Mouse (Mus musculus): ENCODE results near the gene Abcc2. TPM values are rescaled to one million over a fixed set of nuclear protein-coding genes. Genes with fewer than 3 reads are reported as not detected.

The Abcc2 gene
- polyA plus RNA-seq, 1 experiment from 2014 or later: 5.1 TPM

- H3K9ac ChIP-seq (ENCODE audit: low read depth, low read length): no peak overlapping the region
- no peaks in the 10 kb centered on the region; the same call in none of the 2 replicates for H3K36me3 ChIP-seq (ENCODE audit: control insufficient read depth, insufficient read depth, low read length)
- H3K27me3 ChIP-seq (replicated peaks; ENCODE audit: control insufficient read depth, insufficient read depth, low read length): no peaks in the 10 kb centered on the region
- H3K4me2 ChIP-seq: no peak overlapping the region
- no peaks in the 10 kb centered on the region for H3K9me3 ChIP-seq (ENCODE audit: control insufficient read depth, low read length)
- 77% methylated on average over 2 of the region's 2 CpGs for WGBS
- H3K27ac ChIP-seq (ENCODE audit: low read depth, low read length): no peak overlapping the region
- ATAC-seq (replicated peaks; ENCODE audit: low FRiP score) (no peak), DNase-seq (ENCODE audit: low spot score) (no peak)
- H3K4me1 ChIP-seq (replicated peaks; ENCODE audit: control insufficient read depth, insufficient read depth, low read length): peaks cover 11% of the 10 kb centered on the region
- H3K4me3 ChIP-seq (ENCODE audit: low read depth, low read length): no peak overlapping the region
Observed at GRCm38 (mm10) chr19:43754237-43754636, 27.8 kb upstream of the Abcc2 start.

DNA sequence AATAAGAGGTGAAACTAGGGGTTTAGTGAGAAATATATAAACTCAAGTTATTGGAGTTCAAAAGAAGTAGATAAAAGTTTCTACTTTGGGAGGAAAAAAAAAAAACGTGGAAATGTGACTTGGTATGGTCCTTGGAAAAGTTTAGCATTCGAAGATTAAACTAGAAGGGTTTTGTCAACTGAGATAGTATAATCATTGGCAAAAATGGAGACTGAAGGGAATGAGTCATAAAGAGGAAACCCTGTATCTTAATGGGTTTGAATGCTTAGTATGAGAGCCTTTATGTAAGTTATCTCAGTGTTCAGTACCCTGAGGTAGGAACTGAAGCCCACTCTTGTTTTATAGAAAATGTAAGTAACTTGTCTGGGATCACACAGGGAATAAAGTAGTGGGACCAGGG is 27.1 kb upstream of the Abcc2 start:
- DNase-seq (ENCODE audit: low spot score) (no peak), ATAC-seq (replicated peaks; ENCODE audit: low FRiP score) (no peak)
- WGBS: 61% methylated on average over 2 of the region's 2 CpGs
- Histone ChIP-seq H3K27me3 (replicated peaks; ENCODE audit: control insufficient read depth, insufficient read depth, low read length) (no peaks in the 10 kb centered on the region), H3K36me3 (ENCODE audit: control insufficient read depth, insufficient read depth, low read length) (no peaks in the 10 kb centered on the region; the same call in 1 of the 2 replicates), H3K9ac (ENCODE audit: low read depth, low read length) (no peak overlapping the region), H3K9me3 (ENCODE audit: control insufficient read depth, low read length) (no peaks in the 10 kb centered on the region), H3K4me3 (ENCODE audit: low read depth, low read length) (no peak overlapping the region), H3K4me1 (replicated peaks; ENCODE audit: control insufficient read depth, insufficient read depth, low read length) (peaks cover 11% of the 10 kb centered on the region), H3K4me2 (no peak overlapping the region), H3K27ac (ENCODE audit: low read depth, low read length) (no peak overlapping the region)

DNA sequence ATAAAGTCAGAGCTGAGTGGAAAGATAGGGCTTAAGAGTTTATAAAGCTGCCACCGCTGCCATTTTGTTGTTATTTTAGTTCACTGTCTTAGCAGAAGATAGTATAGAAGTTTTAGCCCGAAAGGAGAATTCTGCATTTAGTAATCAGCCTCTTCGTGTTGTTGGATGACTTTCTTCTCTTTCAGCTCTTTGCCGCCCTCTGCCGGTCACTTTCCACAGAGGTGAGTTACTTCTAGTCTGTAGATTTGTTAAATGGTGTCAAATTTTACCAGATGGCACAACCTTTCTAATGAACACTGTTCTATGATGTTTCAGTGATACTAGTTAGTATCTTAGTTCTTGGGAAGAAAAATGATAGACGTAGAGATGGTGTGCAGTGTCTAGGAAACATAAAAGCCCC is 21.5 kb upstream of the Abcc2 start:
- H3K27me3 ChIP-seq (replicated peaks; ENCODE audit: control insufficient read depth, insufficient read depth, low read length): no peaks in the 10 kb centered on the region
- no peak overlapping the region for H3K9ac ChIP-seq (ENCODE audit: low read depth, low read length)
- H3K36me3 ChIP-seq (ENCODE audit: control insufficient read depth, insufficient read depth, low read length): peaks cover 2% of the 10 kb centered on the region; the same call in 1 of the 2 replicates
- H3K9me3 ChIP-seq (ENCODE audit: control insufficient read depth, low read length): no peaks in the 10 kb centered on the region
- DNase-seq (ENCODE audit: low spot score): peak; percentile 62
- H3K4me2 ChIP-seq: no peak overlapping the region
- WGBS: 24% methylated on average over 6 of the region's 6 CpGs
- no peak overlapping the region for H3K27ac ChIP-seq (ENCODE audit: low read depth, low read length)
- H3K4me3 ChIP-seq (ENCODE audit: low read depth, low read length): no peak overlapping the region
- no peaks in the 10 kb centered on the region for H3K4me1 ChIP-seq (replicated peaks; ENCODE audit: control insufficient read depth, insufficient read depth, low read length)
- no peak for ATAC-seq (replicated peaks; ENCODE audit: low FRiP score)

DNA sequence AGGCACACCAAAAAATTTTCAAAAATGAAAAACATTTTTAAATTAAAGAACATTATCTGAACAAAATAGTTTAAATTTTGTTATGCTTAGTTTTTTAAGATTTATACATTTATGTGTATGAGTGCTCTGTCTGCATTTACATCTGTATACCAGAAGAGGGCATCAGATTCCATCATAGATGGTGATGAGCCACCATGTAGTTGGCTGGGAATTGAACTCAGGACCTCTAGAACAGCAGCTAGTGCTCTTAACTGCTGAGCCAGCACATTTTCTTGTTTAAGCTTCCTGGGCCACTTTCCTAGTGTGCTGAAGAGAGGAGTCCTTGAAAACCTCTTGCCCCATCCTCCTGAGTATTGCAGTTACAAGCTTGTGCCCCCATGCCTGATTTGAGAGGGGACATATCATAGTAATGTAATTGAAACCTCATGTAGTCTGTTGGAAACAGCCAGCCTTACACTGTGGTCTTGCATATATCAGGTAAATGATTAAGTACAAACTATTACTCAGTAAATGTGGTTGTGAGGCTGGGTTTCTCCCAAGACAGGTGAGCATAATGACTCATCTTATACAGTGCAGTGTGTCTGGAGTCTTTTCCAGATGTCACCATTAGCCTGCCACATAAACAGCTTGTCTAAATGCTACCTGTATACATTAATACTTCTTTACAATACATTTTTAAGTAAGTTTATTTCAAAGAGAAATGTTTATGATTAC is 20.3 kb upstream of the Abcc2 start:
- Histone ChIP-seq H3K4me3 (ENCODE audit: low read depth, low read length) (no peak overlapping the region), H3K4me2 (no peak overlapping the region), H3K9me3 (ENCODE audit: control insufficient read depth, low read length) (no peaks in the 10 kb centered on the region), H3K4me1 (replicated peaks; ENCODE audit: control insufficient read depth, insufficient read depth, low read length) (no peaks in the 10 kb centered on the region), H3K36me3 (ENCODE audit: control insufficient read depth, insufficient read depth, low read length) (peaks cover 2% of the 10 kb centered on the region; the same call in 1 of the 2 replicates), H3K9ac (ENCODE audit: low read depth, low read length) (no peak overlapping the region), H3K27me3 (replicated peaks; ENCODE audit: control insufficient read depth, insufficient read depth, low read length) (no peaks in the 10 kb centered on the region), H3K27ac (ENCODE audit: low read depth, low read length) (no peak overlapping the region)
- ATAC-seq (replicated peaks; ENCODE audit: low FRiP score) (no peak), DNase-seq (ENCODE audit: low spot score) (no peak)

- peaks cover 2% of the 10 kb centered on the region; the same call in 1 of the 2 replicates for H3K36me3 ChIP-seq (ENCODE audit: control insufficient read depth, insufficient read depth, low read length)
- H3K27ac ChIP-seq (ENCODE audit: low read depth, low read length): no peak overlapping the region
- H3K4me1 ChIP-seq (replicated peaks; ENCODE audit: control insufficient read depth, insufficient read depth, low read length): no peaks in the 10 kb centered on the region
- no peaks in the 10 kb centered on the region for H3K27me3 ChIP-seq (replicated peaks; ENCODE audit: control insufficient read depth, insufficient read depth, low read length)
- no peak overlapping the region for H3K4me2 ChIP-seq
- no peaks in the 10 kb centered on the region for H3K9me3 ChIP-seq (ENCODE audit: control insufficient read depth, low read length)
- H3K9ac ChIP-seq (ENCODE audit: low read depth, low read length): no peak overlapping the region
- DNase-seq (ENCODE audit: low spot score) (no peak), ATAC-seq (replicated peaks; ENCODE audit: low FRiP score) (no peak)
- H3K4me3 ChIP-seq (ENCODE audit: low read depth, low read length): no peak overlapping the region
- 74% methylated on average over 2 of the region's 2 CpGs for WGBS
Observed at GRCm38 (mm10) chr19:43762410-43762809, 19.6 kb upstream of the Abcc2 start.

DNA sequence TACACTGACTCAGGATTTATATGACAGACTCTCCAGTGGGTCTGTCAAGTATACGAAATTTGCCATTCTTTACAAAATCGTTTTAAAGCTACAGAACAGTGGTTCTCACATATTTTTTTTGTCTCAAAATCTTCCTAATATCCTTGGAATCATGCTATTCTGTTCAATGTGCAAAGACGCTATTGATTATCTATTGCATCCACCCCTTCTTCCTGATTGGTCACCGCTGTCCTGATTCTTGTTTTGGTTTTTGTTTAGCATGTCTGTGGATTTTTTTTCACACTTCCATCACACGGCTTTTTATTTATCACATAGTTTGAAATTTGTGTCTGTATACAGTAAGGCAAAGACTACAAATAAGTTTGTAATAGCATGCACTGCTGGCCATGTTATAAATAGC is 15.5 kb upstream of the Abcc2 start:
- H3K36me3 ChIP-seq (ENCODE audit: control insufficient read depth, insufficient read depth, low read length): 0 out of 2 replicates have a peak, but pooled peaks cover 2% of the 10 kb centered on the region
- H3K27ac ChIP-seq (ENCODE audit: low read depth, low read length): no peak overlapping the region
- no peak overlapping the region for H3K9ac ChIP-seq (ENCODE audit: low read depth, low read length)
- no peak overlapping the region for H3K4me2 ChIP-seq
- DNase-seq (ENCODE audit: low spot score): no peak
- H3K4me1 ChIP-seq (replicated peaks; ENCODE audit: control insufficient read depth, insufficient read depth, low read length): no peaks in the 10 kb centered on the region
- WGBS: 79% methylated on average over 5 of the region's 5 CpGs
- ATAC-seq (replicated peaks; ENCODE audit: low FRiP score): no peak
- H3K27me3 ChIP-seq (replicated peaks; ENCODE audit: control insufficient read depth, insufficient read depth, low read length): no peaks in the 10 kb centered on the region
- H3K4me3 ChIP-seq (ENCODE audit: low read depth, low read length): no peak overlapping the region
- no peaks in the 10 kb centered on the region for H3K9me3 ChIP-seq (ENCODE audit: control insufficient read depth, low read length)

- ATAC-seq (replicated peaks; ENCODE audit: low FRiP score) (no peak; the same call in 1 of the 2 replicates), DNase-seq (ENCODE audit: low spot score) (no peak)
- H3K4me2 ChIP-seq: no peak overlapping the region
- H3K9ac ChIP-seq (ENCODE audit: low read depth, low read length): no peak overlapping the region
- H3K27ac ChIP-seq (ENCODE audit: low read depth, low read length): no peak overlapping the region
- H3K4me3 ChIP-seq (ENCODE audit: low read depth, low read length): no peak overlapping the region
- no peaks in the 10 kb centered on the region for H3K4me1 ChIP-seq (replicated peaks; ENCODE audit: control insufficient read depth, insufficient read depth, low read length)
- H3K9me3 ChIP-seq (ENCODE audit: control insufficient read depth, low read length): no peaks in the 10 kb centered on the region
- H3K36me3 ChIP-seq (ENCODE audit: control insufficient read depth, insufficient read depth, low read length): no peaks in the 10 kb centered on the region
- H3K27me3 ChIP-seq (replicated peaks; ENCODE audit: control insufficient read depth, insufficient read depth, low read length): no peaks in the 10 kb centered on the region
- 62% methylated on average over 9 of the region's 9 CpGs for WGBS
Observed at GRCm38 (mm10) chr19:43767549-43768322, 14.3 kb upstream of the Abcc2 start.

DNA sequence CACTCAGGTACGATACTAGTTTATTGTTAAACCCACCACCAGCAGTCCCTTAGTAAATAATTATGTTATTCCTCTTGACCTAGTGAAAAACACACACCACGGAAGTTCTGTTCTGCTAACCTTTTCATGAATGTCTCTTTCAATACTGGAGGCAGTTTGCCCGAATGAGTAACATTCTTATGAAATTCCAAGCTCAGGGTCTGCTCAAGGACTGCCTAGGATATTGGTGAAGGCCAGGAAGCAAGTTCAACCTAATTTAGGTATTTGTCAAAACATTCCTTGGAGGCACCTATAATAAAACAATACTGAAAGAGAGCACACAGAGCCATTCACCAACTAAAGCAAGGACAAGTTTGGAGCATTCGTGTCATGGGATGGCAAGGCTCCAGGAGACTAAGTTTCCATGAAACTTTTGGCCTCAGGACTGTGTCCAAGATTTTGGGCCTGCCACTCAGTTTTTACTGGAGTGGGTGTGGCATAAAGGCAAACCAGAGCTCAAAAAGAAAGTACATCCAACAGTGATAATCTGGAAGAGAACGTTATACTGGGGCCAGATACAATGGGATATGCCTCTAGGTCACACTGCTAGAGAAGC is 12.5 kb upstream of the Abcc2 start:
- H3K9ac ChIP-seq (ENCODE audit: low read depth, low read length): no peak overlapping the region
- H3K4me1 ChIP-seq (replicated peaks; ENCODE audit: control insufficient read depth, insufficient read depth, low read length): 0 out of 2 replicates have a peak, but pooled peaks cover 3% of the 10 kb centered on the region
- no peaks in the 10 kb centered on the region for H3K36me3 ChIP-seq (ENCODE audit: control insufficient read depth, insufficient read depth, low read length)
- H3K4me3 ChIP-seq (ENCODE audit: low read depth, low read length): no peak overlapping the region
- DNase-seq (ENCODE audit: low spot score) (no peak), ATAC-seq (replicated peaks; ENCODE audit: low FRiP score) (no peak)
- H3K4me2 ChIP-seq: no peak overlapping the region
- H3K27ac ChIP-seq (ENCODE audit: low read depth, low read length): no peak overlapping the region
- H3K9me3 ChIP-seq (ENCODE audit: control insufficient read depth, low read length): no peaks in the 10 kb centered on the region
- 79% methylated on average over 5 of the region's 5 CpGs for WGBS
- H3K27me3 ChIP-seq (replicated peaks; ENCODE audit: control insufficient read depth, insufficient read depth, low read length): no peaks in the 10 kb centered on the region

Data from liver, embryonic 11.5 days (tissue).